Mouse (Mus musculus) gastrocnemius, adult 18-20 months (tissue): ENCODE data around the gene Ifit1bl1. TPM values are rescaled to one million over a fixed set of nuclear protein-coding genes. Genes with fewer than 3 reads are reported as not detected.
"Not testable (repeated sequence)": the region's sequence is repeated elsewhere in the genome, so short reads cannot be mapped to it uniquely, and the experiment has no call there.

Experiments used
- DNase-seq: peaks from one replicate; pipeline ENCODE4 v3.0.0; 2021; ENCODE audit warnings: low spot score
- long read RNA-seq, 2 experiments: library from polyadenylated mRNA; stranded (forward); transcript quantifications; one replicate each; pipeline ENCODE4 v2.0.0; 2021
- total RNA-seq, 2 experiments: library from RNA; stranded (reverse); gene quantifications; 2 replicates each; pipeline ENCODE4 v1.2.3; 2021

Gene Ifit1bl1
- not detected for total RNA-seq
- long read RNA-seq, experiment 1 = 0 reads
- long read RNA-seq, experiment 2 = 0 reads

DNA sequence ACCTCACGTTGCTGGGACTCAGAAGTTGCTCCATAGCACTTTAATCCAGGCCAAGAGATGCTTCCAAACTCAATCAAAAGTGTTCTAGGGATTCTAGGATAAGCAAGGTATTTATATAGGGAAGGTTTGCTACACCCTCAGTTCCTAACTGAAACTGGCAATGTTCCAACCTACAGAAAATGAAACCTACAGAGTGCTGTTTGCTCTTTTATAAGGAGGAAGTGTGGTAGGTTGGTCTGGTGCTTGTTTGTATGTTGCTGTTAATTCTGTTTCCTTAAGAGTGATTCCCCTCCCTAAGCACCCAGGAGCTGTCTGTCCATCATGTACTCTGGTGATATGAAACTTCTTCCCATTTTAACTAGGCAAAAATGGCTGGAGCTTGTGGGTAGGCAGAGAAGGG lies at the start of gene Ifit1bl1:
Gene Ifit1bl1 (minus strand): TSS at position 69 of the 400 bp plus-strand sequence.
- DNase-seq = not testable (repeated sequence)

DNA sequence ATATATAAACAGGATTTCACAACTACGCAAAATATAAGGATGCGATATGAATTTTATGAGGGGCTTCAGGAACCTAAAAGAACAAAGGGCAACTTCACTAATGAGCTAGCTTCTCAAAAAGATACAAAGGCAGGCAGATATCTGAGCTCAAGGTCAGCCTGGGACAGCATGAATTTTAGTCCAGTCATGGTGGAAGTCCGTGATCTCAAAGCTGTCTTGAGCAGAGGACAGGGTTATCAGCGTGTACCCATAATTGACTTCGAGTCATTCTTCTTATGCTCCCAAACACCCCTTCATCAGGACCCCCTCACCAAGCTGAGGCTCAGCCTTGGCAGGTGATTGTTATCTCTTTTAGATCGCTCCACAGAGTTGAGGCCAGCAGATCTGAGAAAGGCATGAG lies 49.2 kb upstream of the Ifit1bl1 start:
- no peak for DNase-seq

DNA sequence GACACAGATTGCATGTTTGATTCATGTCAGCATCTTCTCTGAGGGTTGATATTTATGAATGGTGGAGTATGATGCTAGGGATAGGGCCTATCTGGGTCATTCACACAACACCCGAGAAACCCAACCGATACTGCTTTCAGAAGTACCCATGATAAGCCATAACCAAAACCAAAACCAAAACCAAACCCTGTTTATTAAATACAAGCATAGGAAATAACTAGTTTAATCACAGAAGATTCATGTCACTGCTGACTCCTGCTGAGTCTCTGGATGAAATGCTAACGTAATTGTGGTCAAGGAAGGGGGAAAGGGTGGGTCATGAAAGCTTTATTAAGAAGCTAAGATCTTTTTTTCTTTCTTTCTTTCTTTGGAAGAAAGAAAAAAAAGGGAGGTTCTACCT lies 48.5 kb upstream of the Ifit1bl1 start:
- no peak for DNase-seq

DNA sequence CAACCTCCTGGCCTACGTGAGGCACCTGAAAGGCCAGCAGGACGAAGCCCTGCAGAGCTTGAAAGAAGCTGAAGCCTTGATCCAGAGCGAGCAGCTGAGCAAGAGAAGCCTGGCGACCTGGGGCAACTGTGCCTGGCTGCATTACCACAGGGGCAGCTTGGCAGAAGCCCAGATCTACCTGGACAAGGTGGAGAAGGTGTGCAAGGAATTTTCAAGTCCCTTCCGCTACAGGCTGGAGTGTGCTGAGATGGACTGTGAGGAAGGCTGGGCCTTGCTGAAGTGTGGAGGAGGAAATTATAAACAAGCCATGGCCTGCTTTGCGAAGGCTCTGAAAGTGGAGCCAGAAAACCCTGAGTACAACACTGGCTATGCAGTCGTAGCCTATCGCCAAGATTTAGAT lies 45.9 kb upstream of the Ifit1bl1 start:
- not testable (repeated sequence) for DNase-seq

DNA sequence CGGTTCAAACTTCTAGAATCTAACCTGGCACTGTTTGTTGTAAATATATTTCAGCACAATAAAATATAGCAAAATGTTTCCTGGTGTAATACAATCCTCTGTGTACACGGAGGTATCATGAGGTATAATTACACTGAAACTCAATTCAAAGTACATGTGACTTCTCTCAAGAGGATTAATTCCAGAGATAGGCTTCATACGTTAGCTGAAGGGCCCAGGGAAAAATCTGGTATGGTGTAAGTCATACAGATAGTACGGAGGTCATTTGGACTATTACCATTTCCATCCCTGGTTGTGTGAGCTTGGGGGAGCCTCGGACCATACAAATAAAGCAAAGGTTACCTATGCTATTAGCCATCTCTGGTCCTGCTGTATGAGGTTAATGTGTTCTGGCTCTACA lies 40.9 kb upstream of the Ifit1bl1 start:
- DNase-seq = no peak

DNA sequence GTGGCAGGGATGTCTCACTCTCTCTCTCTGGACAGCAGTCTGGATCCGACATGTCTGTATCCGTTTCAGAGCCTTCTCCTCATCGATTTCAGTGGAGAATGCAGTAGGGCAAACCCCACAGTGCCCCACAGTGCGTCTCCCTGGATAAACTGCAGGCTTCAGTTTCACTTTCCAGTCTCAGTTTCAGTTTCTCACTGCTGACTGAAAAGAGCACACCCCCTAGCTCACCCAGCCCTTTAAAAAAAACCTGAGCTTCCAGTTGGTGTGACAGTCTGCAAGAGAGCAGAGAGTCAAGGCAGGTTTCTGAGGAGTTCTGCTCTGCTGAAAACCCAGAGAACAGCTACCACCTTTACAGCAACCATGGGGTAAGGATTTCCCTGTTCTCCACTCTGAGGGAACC lies 38.9 kb upstream of the Ifit1bl1 start, which contains the start of the genes Ifit1bl2 and Ifit1:
Gene Ifit1bl2 (minus strand): TSS at position 121 of the 400 bp plus-strand sequence.
Gene Ifit1 (plus strand): TSS at position 249 of the 400 bp plus-strand sequence.
- DNase-seq = peak; percentile 7

DNA sequence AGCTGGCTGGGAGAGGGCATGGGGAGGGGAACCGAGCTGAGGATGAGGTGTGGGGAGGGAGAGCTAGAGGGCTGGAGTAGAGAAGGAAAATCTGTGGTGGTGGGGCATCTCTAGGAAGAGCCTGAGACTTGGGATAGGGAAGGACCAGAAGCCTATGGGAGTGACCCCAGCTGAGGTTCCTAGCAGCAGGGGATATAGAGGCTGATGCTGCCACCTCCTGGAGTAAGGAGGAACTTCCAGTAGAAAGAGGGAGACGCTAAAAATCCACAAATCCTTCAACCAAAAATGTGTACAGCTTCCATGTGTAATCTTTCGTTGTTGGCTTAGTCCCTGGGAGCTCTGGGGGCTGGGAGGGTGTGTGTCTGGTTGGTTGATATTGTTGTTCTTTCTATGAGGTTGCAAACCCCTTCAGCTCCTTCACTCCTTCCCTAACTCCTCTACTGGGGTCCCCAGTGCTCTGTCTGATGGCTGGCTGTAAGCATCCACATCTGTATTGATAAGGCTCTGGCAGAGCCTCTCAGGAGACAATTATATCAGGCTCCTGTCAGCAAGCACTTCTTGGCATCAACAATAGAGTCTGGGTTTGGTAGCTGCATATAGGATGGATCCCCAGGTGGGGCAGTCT lies 35.3 kb upstream of the Ifit1bl1 start:
- DNase-seq = peak; percentile 43

DNA sequence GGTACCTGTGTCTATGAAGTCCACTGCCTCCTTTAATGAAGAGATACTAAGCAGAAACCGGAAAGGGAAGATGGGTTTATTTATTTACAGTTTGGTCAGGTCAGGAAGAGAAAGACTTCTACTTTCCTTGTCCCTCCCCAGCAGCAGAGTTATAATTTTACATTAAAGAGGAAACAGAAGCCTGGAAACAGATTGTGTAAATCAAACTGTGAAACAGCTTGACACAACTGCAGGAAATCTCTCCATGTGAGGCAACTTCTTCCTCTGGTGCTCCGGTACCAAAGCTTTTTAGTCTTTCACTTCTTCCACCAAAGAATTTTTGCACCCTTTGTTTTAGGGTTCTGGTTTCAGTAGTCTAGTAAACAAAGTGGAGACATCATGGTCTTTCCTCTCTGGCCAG lies 31.7 kb upstream of the Ifit1bl1 start:
- no peak for DNase-seq

DNA sequence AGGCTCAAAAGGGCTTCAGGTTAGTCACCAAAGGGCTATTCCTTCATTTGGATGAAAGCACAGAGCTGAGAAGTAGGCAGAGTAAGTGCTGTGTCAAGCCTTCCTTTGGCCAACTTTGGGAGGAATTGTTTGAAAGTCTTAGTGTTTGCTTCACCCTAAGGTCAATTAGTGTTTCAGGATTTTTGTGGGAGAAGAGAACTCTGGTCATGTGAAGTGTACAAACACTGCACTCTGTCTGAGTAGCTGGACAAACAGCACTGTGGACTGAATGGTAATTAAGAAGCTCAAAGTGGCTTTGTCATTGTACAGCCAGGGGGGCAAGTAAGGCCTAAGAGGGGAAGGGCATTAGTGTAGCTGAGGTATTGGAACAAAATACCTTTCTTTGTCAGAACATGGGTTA lies 29.7 kb upstream of the Ifit1bl1 start:
- DNase-seq = no peak

DNA sequence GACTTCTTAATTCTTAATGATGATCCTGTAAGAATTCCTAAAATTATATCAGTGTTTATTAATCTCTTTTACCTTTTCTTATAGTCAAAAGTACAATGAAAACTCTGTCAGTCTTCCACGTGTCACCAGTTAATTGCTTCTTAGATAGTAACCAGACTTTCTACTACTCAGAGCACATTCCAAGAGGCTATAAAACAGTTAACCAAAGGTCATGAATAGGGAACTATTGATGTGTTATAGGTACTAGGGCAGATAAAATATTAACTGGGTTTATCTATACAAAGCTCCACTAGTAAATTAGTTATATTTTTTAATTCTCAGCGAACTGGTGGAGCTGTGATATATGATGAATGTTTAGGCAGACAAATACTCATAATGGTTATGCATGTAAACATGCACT lies 25.7 kb upstream of the Ifit1bl1 start:
- no peak for DNase-seq

DNA sequence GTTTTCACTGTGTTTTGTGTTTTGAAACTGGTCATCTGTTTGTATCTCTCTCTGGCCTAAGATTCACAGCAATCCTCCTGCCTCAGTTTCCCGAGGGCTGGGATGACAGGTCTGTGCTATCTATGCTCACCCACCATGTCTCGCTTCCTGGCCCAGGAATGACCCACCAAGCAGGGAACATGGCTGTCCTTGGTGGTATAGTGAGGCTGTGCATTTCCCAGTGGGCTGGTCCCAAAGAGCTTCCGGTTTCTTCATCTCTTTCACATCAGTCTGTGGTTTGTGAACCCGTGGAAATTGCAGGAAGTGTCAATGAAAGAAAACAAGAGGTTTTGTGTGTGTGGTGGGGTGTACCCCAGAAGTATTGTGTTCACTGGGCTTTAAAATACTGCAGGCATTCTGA lies 22.9 kb upstream of the Ifit1bl1 start:
- no peak for DNase-seq

DNA sequence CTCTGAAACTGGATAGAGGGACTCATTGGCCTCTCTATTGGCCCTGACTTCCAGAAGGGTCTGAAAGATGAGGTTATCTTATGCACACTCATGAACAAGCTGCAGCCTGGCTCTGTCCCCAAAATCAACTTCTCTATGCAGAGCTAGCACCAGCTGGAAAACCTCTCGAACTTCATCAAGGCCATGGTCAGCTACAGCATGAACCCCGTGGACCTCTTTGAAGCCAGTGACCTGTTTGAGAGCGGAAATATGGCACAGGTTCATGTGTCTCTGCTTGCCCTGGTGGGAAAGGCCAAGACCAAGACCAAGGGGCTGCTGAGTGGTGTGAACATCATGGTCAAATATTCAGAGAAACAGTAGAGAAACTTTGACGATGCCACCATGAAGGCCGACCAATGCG lies 22.0 kb upstream of the Ifit1bl1 start:
- no peak for DNase-seq

DNA sequence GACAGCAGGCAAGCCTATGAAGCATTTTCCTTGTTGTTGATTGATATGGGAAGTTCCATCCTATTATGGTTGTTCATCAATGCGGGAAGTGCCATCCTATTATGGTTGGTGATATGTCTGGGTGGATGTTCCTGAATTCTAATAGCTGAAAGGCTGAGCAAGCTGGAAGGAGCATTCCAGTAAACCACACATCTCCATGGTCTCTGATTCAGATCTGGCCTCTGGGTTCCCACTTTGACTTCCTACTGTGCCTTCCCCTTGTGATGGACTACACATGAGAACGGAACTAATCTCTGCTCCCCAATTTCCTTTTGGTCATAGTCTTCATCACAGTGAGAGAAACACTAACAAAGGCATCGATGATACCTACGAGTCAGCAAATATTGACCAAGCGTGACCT lies 19.1 kb upstream of the Ifit1bl1 start:
- DNase-seq = no peak

DNA sequence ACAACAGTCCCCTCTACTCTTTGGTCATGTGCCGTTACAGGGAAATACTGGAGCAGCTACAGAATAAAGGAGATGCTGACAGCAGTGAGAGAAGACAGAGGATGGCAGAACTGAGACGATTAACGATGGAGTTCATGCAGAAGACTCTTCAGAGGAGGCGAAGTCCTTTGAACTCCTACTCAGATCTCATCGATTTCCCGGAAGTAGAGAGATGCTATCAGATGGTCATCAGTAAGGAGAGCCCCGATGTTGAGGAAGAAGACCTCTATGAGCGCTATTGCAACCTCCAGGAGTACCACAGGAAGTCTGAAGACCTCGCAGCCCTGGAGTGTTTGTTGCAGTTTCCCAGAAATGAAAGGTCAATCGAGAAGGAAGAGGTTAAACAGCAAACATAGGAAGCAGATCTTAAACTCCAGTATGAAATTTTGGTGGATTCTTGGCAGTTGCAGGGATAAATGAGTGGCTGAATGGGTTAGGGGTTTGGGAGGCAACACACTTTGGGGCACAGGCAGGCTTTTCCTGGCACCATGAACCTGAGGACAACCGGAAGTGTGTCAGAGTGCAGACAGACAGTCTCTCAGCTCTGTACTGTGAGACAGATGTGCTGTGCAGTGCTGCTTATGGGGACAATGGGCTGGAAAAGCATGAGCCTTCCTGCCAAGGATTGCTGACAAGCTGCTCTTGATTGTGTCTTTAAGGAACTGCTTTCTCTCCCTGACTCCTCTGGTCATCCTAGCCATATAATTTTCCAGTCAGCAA lies 10.7 kb upstream of the Ifit1bl1 start:
- not testable (repeated sequence) for DNase-seq

DNA sequence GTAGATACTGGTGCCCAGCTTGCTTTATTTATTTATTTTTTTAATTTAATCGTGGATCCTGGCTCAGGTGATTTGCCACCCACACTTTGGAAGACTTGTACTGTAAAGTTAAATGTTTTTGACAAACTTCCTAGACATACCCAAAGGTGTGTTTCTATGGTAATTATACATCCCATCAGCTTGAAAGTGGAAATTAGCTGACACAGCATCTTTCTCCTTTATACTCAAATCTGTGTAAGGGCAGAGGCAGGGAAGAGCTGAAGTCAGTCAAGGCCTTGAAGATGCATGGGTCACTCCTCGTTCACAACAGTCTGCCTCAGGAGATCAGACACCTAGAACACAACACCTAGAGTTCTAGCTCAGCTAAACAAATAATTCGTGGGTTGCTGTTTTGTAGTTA lies 8.4 kb upstream of the Ifit1bl1 start:
- DNase-seq = not testable (repeated sequence)

DNA sequence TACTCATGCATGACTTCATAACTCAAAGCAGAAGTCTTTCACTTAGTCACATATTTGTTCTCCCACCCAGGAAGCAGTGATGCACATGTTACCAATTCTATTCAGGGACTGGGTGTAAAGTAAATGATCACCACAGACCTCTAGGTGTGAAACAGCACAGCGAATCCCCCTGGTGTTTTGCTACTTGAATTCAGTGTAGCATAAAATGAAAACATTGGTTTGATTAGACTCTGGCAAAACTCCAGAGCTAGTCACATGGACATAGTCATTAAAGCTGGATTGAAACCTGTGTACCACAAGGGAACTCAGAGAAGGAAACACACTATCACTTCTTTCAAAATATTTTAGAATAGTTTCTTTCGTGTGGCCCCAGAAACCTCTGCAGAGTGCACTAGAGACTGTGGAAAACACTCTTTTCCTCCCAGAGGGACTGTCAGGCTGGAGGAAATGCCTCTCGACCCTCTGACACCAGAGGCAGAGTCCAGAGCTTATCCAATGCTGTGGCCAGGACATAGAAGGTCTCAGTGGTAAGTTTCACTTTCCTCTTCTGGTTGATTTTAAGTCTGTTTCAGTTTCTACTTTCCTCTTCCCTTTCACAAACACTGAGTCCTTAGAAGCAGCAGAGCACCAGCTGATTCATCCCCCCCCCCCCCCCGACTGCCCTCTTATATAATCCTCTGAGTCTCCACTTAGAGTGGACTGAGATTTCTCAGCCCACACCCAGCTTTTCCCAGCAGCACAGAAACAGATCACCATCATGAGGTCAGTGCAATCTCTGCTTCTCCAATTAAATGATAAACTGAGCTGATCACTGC lies 5.7 kb upstream of the Ifit1bl1 start, which contains the start of gene Ifit3b:
Gene Ifit3b (plus strand): TSS at position 734 of the 815 bp plus-strand sequence.
- DNase-seq = peak; percentile 35

DNA sequence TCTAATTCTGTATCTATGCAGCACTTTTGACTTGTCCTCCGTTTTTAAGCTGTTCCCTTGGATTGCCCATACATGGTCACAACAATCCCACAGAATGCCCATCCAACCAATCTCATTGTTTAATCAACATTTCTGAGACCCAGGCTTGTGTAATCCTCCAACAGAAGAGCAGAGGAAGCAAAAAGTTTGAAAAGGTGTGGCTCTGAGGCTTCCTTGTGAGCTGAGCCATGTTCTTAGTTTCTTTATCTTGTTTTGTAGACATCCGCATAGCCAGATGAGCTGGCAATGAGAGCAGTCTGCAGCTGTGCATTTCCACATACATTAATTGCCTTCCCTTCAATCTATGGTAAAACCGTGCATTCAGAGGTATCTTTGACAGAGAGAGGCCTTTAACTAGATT lies 3.7 kb upstream of the Ifit1bl1 start:
- no peak for DNase-seq

DNA sequence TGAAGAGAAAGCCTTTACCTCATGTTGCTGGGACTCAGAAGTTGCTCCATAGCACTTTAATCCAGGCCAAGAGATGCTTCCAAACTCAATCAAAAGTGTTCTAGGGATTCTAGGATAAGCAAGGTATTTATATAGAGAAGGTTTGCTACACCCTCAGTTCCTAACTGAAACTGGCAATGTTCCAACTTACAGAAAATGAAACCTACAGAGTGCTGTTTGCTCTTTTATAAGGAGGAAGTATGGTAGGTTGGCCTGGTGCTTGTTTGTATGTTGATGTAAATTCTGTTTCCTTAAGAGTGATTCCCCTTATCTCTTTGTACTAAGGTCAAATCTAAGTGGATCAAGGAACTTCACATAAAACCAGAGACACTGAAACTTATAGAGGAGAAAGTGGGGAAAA lies 2.5 kb downstream of the Ifit1bl1 start:
- not testable (repeated sequence) for DNase-seq

DNA sequence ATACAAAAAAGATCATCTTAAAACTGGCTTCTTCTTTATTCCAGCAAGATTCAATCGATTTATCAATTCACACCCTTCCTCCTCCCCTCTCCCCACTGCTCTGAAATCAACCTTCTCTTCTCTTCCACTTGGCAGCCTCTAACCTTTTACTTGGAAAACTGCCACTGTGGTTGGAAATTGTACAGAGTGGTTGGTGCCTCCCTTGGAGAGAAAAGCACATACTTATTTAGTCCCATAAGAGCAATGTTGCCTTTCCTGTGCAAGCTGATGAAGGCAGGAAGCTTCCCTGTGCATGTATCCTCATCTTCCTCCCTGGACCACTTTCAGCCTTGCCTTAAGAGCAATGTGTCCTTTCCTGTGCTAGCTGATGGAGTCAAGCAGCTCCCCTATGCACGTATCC lies 3.4 kb downstream of the Ifit1bl1 start:
- peak; percentile 67 for DNase-seq

DNA sequence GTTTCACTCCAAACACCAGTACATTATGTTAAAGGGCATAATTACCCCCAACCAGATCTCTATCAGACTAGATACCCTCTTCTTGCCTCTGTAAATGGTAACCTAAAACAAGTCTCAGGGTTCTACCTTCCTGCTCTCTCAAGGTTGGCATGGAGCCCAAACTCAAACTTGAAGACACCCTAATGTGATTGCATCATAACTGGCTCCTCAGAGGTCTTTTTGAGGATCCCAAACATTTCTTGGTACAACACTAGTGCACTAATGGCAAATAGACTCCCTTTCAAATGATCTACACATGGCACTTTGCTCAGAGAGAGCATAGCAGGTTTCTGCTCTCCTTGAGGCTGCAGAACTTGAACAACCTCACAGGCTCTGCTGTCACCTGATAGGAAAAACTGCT lies 4.9 kb downstream of the Ifit1bl1 start:
- no peak for DNase-seq

DNA sequence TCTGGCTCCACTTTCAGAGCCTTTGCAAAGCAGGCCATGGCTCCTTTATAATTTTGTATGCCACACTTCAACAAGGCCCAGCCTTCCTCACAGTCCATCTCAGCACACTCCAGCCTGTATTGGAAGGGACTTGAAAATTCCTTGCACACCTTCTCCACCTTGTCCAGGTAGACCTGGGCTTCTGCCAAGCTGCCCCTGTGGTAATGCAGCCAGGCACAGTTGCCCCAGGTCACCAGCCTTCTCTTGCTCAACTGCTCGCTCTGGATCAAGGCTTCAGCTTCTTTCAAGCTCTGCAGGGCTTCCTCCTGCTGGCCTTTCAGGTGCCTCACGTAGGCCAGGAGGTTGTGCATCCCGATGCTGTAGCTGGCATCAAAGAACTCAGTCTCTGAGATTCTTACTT lies 7.2 kb downstream of the Ifit1bl1 start:
- not testable (repeated sequence) for DNase-seq

DNA sequence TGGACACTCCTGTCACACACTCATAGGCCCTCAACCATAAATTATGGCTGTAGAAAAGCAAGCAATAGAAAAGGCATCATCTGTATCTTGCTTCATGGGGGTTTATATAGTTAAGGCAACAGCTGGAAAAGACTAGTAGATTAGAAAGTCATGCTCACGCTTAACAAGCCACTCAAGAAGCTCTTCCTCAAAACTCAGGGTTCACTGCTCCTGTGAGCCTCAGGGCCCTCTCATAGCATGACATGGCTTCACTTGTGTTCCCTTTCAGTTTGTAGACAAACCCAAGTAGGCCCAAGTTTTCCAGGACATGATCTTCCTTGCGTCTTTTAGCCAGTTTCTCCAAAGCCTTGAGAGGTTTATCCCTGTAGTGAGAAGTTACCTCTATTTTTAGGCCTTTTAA lies 8.3 kb downstream of the Ifit1bl1 start:
- no peak for DNase-seq
